Mouse (Mus musculus): ENCODE measurements around the gene Toporsl. TPM values are rescaled to one million over a fixed set of nuclear protein-coding genes. Genes with fewer than 3 reads are reported as not detected.
A peak's percentile ranks its signal among the peaks of the same experiment; 100 is the strongest.

Gene Toporsl
- polyA plus RNA-seq, 1 experiment from 2014 or later, result not detected

DNA sequence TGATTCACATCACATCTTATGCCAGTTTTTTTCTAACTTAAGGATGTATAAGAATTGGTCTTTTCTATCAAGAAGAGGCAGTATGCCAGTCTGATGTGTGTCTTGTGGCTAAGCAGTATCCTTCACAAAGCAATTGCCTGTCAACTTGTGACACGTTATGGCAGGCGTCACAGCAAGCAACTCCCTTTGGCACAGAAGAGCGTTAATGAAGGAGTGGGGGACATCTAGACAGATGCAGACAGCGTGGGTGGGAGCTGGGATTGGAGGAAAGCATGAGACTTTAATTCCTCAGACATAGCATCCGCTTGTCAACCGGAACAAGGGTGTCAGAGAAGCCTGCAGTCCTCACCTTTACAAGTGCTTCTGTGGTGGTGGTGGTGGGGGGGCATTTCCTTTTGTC, 38.9 kb downstream of the Toporsl start:
- no peak overlapping the region for H3K4me2 ChIP-seq (ENCODE audit: low read length)
- H3K27me3 ChIP-seq (replicated peaks; ENCODE audit: control insufficient read depth, insufficient read depth, low read length), result no peaks in the 10 kb centered on the region
- H3K27ac ChIP-seq (ENCODE audit: low read depth, low read length), result no peak overlapping the region
- H3K36me3 ChIP-seq (ENCODE audit: control insufficient read depth, insufficient read depth, low read length), result no peaks in the 10 kb centered on the region
- no peak overlapping the region for H3K9ac ChIP-seq (ENCODE audit: low read depth, low read length)
- no peaks in the 10 kb centered on the region for H3K9me3 ChIP-seq (ENCODE audit: control insufficient read depth, low read length)
- 67% methylated on average over 6 of the region's 6 CpGs for WGBS
- ATAC-seq, result peak; percentile 58
- H3K4me1 ChIP-seq (ENCODE audit: control insufficient read depth, insufficient read depth, low read depth, low read length), result no peaks in the 10 kb centered on the region
- H3K4me3 ChIP-seq (ENCODE audit: low read length), result no peak overlapping the region

DNA sequence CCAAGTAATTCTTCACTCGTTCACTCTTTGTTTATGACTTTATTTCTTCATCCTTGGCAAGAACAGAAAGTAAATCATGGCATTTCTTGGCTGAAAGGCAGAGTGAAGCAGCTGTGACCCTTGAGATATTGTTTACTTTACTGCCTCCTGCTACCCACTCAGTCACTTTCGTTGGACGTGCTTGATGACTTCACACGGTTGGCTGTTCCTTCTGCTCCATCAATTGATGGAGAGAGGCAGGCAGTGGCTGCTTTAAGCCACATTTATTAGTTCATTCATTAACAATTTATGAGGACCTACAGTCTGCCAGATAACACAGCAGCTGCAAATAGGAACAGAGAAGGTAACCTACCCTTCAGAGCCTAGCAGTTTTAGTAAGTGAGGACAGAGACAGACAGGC, 51.7 kb downstream of the Toporsl start:
- Histone ChIP-seq H3K9ac (ENCODE audit: low read depth, low read length) (no peak overlapping the region), H3K9me3 (ENCODE audit: control insufficient read depth, low read length) (no peaks in the 10 kb centered on the region), H3K4me3 (ENCODE audit: low read length) (no peak overlapping the region), H3K27ac (ENCODE audit: low read depth, low read length) (no peak overlapping the region), H3K4me2 (ENCODE audit: low read length) (no peak overlapping the region), H3K4me1 (ENCODE audit: control insufficient read depth, insufficient read depth, low read depth, low read length) (no peaks in the 10 kb centered on the region), H3K36me3 (ENCODE audit: control insufficient read depth, insufficient read depth, low read length) (no peaks in the 10 kb centered on the region), H3K27me3 (replicated peaks; ENCODE audit: control insufficient read depth, insufficient read depth, low read length) (no peaks in the 10 kb centered on the region)
- 0 out of 2 replicates have a peak, but pooled peaks have one; percentile 46 for ATAC-seq
- 48% methylated on average over 4 of the region's 4 CpGs for WGBS

DNA sequence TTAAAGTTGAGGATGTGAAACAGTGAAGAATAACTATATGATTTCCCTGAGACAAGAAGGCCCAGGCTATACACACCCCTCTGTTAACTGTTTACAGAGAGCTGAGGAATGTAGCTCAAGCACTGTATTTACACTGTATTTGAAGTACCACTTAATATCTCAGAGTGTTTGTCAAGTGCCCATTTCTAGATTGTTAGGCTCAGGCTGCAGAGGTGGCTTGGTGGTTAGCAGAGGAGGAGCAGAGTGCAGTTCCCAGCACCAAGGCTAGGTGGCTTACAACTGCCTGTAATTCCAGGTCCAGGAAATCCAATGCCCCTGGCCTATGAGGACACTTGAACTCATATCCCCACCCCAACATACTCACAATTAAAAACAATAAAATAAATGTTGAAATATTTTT, 63.6 kb downstream of the Toporsl start:
- H3K27me3 ChIP-seq (replicated peaks; ENCODE audit: control insufficient read depth, insufficient read depth, low read length), result no peaks in the 10 kb centered on the region
- no peak overlapping the region for H3K27ac ChIP-seq (ENCODE audit: low read depth, low read length)
- ATAC-seq, result no peak
- H3K4me1 ChIP-seq (ENCODE audit: control insufficient read depth, insufficient read depth, low read depth, low read length), result no peaks in the 10 kb centered on the region
- H3K9ac ChIP-seq (ENCODE audit: low read depth, low read length), result no peak overlapping the region
- no peak overlapping the region for H3K4me3 ChIP-seq (ENCODE audit: low read length)
- H3K36me3 ChIP-seq (ENCODE audit: control insufficient read depth, insufficient read depth, low read length), result no peaks in the 10 kb centered on the region
- no peak overlapping the region for H3K4me2 ChIP-seq (ENCODE audit: low read length)
- H3K9me3 ChIP-seq (ENCODE audit: control insufficient read depth, low read length), result no peaks in the 10 kb centered on the region

DNA sequence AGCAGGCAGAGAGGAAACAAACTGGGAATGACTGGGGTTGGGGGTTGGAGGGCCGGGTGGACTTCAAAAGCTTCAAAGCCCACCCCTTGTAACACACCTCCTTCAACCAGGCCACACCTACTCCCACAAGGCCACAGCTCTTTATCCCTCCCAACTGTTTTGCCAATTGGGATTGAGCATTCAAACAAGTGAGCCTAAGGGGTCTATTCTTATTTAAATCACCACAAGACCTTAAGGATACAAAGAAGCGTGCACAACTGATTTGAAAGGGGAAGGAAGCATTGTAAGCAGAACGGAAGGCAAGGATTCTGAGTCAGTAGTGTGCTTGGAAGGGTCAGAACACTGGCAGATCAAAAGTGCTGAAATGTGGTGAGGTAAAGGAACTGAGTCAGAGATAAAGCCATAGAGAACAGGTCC, 64.6 kb downstream of the Toporsl start:
- Histone ChIP-seq H3K4me2 (ENCODE audit: low read length) (peak overlapping the region; percentile 27), H3K9me3 (ENCODE audit: control insufficient read depth, low read length) (no peaks in the 10 kb centered on the region), H3K4me3 (ENCODE audit: low read length) (no peak overlapping the region), H3K36me3 (ENCODE audit: control insufficient read depth, insufficient read depth, low read length) (no peaks in the 10 kb centered on the region), H3K27me3 (replicated peaks; ENCODE audit: control insufficient read depth, insufficient read depth, low read length) (no peaks in the 10 kb centered on the region), H3K27ac (ENCODE audit: low read depth, low read length) (no peak overlapping the region), H3K9ac (ENCODE audit: low read depth, low read length) (no peak overlapping the region), H3K4me1 (ENCODE audit: control insufficient read depth, insufficient read depth, low read depth, low read length) (no peaks in the 10 kb centered on the region)
- ATAC-seq, result peak; percentile 72
- WGBS, result 6% methylated on average over 3 of the region's 3 CpGs

DNA sequence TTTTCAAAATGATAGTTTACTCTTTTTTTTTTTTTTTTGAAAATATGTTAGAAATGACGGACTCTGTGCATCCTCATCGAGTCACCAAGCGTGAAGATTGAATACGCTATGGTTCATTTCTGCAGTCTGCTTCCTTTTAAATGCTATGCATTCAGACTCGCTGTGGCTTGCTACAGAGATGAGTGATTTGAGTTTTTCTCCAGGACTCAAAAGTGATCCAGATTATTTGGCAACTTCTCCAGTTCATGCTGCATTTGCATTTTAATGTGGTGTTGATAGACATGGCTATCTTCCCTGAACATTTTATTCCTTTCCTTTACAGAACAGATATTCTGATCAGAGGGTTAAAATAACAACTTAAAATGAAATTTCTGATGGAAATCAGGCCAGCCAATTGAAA, 65.2 kb downstream of the Toporsl start:
- Histone ChIP-seq H3K36me3 (ENCODE audit: control insufficient read depth, insufficient read depth, low read length) (no peaks in the 10 kb centered on the region), H3K27ac (ENCODE audit: low read depth, low read length) (no peak overlapping the region), H3K27me3 (replicated peaks; ENCODE audit: control insufficient read depth, insufficient read depth, low read length) (no peaks in the 10 kb centered on the region), H3K4me1 (ENCODE audit: control insufficient read depth, insufficient read depth, low read depth, low read length) (no peaks in the 10 kb centered on the region), H3K4me2 (ENCODE audit: low read length) (no peak overlapping the region; the same call in 1 of the 2 replicates), H3K9ac (ENCODE audit: low read depth, low read length) (no peak overlapping the region), H3K4me3 (ENCODE audit: low read length) (no peak overlapping the region), H3K9me3 (ENCODE audit: control insufficient read depth, low read length) (no peaks in the 10 kb centered on the region)
- 39% methylated on average over 5 of the region's 5 CpGs for WGBS
- no peak for ATAC-seq

Other genes starting within 250 kb of the Toporsl start
- 40.3 and 44.7 TPM in 2 replicates for gene Smc2, start 157.0 kb upstream of the Toporsl start, polyA plus RNA-seq (2015; fragmentation: Nextera tagmentation; extraction: Ambion mirVana)
- gene Vma21-ps, start 99.0 kb upstream of the Toporsl start, polyA plus RNA-seq (2015; fragmentation: Nextera tagmentation; extraction: Ambion mirVana), result 1.5 and 4.3 TPM in 2 replicates
- not detected in 2 replicates for gene Olfr275, start 218.3 kb downstream of the Toporsl start, polyA plus RNA-seq (2015; fragmentation: Nextera tagmentation; extraction: Ambion mirVana)

All from hindbrain, embryonic 16.5 days (tissue).